ENCODE assay signal across 1 mouse cellular context in the genomic region with DNA sequence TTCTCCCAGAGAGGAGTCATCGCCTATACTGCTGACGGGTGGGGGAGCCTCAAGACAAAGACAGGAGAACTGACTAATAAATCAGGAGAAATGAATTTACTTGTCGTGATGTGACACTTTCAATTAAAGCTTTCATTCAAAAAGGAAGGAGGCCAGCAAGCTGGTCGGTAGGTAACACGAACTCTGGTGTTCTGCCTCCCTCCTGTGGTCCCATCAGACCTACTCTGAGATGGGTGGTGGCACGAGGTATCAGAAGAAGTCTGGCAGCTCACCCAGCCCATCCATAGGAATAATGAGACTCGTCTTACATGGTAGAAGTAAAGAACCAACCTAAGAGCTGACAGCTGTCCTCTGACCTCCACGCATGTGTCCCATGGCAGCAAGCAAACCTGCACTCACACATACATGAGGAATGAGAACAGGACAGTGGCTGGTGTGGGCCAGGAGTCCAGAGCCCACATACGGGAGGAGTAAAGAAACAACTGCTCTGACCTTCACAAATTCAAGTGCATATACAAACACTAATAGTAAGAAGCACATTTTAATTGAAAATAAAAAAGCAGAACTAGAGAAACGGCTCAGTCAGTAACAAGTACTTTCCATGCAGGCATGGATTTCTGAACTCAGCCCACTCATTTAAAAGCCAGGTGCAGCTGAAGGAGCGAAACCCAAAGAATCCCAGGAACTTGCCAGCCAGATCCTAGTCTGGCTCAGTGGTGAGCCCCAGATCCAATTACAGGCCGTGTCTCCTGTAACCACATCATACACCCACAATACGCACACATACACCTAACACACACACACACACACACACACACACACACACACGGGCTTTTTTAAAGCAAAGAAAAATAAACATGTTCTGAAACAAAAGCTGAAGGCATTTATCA.
TF ChIP-seq lines count a peak whose summit lies in the region.

No protein-coding gene starts in this region.

TF ChIP-seq in myocyte, 11 proteins besides CTCF, POLR2A, EP300 and RAD21 (continued from another document):
- TF ChIP-seq MYOG (IDR thresholded peaks at IDR 0.05; ENCODE audit: control insufficient read depth in 1 of 3, insufficient read depth in 1 of 3, insufficient read length in 2 of 3, low read depth in 2 of 3) (peak in 1 of 3 experiments; percentile 37), REST (IDR thresholded peaks at IDR 0.05; ENCODE audit: insufficient read depth, insufficient read length) (no peak), TCF12 (IDR thresholded peaks at IDR 0.05; ENCODE audit: insufficient read depth, poor library complexity, severe bottlenecking) (no peak), TCF3 (IDR thresholded peaks at IDR 0.05; ENCODE audit: insufficient read length, low read depth) (no peak), CEBPB (IDR thresholded peaks at IDR 0.05; ENCODE audit: insufficient read depth, poor library complexity, severe bottlenecking) (no peak), USF1 (IDR thresholded peaks at IDR 0.05; ENCODE audit: low read depth) (no peak)
